Mouse (Mus musculus) adrenal gland, postnatal 4 days (tissue): ENCODE measurements at regions not wholly inside any gene's neighbourhood (a gene's known extent, or its start where the extent isn't known, plus 50 kb on each side); places are given as distances from the start of the nearest gene placed in this dataset.
A peak's percentile ranks its signal among the peaks of the same experiment; 100 is the strongest.
"Not testable (repeated sequence)": the region's sequence is repeated elsewhere in the genome, so short reads cannot be mapped to it uniquely, and the experiment has no call there.

Experiments used
- DNase-seq, 2 experiments: peaks; one replicate each; pipeline ENCODE4 v3.0.0; 2021 to 2022; ENCODE audit warnings: low spot score in 2 of 2, mixed read lengths in 2 of 2

DNA sequence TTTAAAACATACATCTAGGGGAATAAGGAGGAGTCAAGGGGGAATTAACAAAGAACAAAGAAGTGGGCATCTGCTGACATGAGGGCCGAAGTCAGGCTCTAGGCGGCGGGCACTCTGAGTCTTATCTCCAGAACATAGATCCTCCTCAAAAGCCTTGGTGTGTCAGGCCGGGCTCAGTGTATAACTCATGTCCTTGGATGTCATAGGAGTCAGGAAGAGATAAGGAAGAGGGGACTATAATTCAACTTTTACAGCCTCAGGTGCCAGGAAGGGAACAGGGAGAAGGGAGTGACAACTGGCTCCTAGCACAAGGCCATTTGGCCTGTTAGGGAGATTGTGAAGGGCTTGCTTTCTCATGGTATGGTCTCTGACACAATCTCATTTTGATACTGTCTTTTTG is 185.9 kb upstream of the Ube2e2 start:
- not testable (repeated sequence) for DNase-seq

DNA sequence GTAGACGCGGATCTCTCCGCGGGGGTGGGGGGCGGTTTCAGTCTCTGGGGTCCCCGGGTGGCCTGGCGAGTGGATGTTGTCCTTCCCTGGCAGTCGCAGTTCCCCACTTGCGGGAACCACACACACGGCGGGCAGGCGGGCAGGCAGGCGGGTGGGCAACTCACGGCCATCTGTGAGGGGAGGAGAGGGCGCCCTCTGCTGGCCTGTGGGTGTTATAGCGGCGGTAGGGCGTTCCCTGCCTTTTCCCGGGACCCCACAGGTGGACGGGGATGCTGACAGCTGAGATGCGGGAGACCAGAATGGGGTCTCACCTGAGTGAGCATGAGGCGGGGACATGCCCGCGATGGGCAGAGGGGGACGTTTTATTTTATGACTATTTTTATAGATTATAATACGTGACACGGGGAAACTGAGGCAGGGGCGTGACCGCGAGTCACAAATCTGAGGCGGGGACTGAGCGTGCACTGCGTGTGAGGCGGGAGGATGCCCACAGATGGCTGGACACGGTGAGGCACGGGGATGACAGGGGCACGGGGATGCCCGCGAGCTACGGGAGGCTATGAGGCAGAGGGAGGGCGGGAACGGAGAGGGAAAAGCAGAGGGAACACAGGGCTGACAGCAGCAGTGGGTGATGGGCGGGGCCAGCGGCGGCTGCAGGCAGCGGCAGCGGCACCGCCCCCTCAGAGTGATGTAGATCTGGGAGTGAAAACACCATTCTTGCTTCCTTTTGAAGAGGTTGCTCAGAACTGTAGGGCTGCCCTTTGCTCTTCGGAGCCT is 148.1 kb upstream of the Ube2e2 start:
- DNase-seq, result peak; percentile 27 to 35

DNA sequence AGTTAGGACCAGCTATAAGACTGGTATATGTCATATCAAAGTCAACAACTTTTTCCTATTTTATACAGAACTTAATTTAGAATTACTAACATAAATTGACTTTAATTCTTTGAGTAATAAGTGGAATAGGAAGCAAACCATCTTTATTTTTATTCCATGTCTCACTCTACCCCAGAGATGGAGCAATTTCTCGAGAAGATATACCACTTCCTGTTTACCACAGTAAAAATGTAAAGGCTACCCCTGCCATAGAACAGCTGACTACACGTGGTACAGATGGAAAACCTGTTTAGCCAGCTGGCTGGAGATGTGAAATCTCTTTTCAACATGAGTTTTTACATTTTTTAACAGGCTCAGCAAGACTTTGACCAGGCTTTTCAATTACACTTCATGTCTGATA is 126.0 kb upstream of the Ube2e2 start:
- DNase-seq, result no peak

DNA sequence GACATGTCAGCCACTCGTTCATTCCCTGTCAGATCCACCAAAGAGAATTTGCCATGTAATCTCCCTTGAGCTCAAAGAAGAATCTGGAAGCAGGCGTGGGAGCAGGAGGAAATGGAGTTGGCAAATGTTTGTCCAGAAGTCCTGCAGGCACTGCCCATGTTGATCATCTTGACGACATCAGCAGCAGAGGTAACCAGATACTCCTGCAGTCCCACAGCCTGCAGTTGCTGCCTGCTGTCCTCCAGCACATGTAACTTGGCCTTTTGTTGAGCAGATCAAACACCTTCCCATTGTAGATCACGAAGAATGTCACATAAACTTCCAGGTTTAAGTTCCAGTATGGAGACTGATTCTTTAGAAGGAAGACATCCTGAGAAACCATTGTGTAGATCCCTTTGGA is 121.3 kb upstream of the Ube2e2 start:
- no peak for DNase-seq

DNA sequence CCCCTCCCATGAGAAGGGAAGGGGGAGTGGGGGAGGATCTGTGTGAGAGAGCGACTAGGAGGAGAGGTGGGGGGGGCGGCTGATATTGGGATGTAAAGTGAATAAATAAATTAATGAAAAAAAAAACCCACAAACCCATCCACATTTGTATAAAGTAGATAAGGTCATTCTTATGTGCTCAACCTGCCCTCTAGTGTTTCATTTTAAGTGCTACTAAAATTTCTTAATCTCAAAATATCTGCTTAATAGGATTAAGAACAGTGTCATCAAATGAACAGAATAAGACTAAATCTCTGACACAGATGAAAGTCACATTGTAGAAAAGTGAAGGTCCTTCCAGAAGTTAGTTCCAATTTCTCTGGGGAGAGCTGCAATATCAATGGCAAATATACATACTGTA is 119.5 kb upstream of the Ube2e2 start:
- DNase-seq, result not testable (repeated sequence)

DNA sequence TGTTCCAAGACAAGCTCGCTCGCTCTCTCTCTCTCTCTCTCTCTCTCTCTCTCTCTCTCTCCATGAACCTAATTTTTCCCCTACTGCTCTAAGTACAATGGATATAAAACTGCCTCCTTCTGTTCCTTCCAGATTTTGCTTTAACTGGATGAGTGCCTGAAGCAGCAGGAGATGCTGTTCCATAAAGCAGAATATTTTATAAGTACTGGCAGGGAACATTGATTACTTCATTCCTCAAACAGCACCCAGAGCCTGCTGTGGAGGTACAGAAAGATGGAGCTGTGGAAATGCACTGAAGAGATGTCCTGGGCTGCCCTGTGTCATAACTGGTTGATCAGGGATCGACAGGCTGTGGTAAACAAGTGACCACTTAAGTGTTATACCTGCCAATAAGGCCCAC is 89.8 kb upstream of the Ube2e2 start:
- DNase-seq, result no peak

DNA sequence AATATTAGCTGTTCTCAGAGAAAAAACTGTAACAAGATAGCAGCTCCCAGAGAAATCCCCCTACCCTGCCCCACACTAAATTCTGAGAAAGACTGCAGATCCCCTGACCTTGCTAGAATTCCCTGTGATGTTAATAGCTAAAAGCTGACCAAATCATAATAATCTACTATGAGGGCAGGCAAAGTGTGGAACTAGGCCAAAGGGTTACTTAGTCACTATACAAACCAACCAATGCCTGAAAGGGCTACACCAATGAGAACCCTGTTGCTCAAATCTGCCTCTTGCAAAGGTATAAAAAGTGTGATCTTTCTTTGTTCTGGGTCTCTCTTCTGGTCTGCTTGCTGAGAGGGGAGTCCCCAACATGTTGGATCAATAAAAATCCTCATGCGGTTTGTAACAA is 69.8 kb upstream of the Ube2e2 start:
- no peak for DNase-seq

DNA sequence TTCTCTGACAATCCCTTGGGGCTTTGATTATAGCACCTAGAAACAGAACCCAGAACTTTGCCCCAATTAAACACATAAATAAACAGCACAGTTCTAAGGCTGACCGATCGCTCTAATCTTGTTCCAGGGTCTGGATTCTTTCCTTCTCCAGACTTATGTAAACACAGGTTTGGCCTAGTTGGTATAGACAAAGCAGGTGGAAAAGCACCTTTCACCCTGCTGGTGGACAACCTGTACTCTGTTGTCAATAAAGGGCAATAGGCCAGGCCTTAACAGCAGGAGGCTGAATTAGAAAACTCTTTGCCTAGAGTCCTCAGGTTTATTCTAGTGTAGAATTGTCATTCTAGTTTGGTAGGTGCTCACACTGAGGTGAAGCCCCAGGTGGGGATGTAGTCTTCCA is 69.2 kb upstream of the Ube2e2 start:
- no peak for DNase-seq
